Mouse (Mus musculus): Measurements from ENCODE around the gene Wnk1. TPM values are rescaled to one million over a fixed set of nuclear protein-coding genes. Genes with fewer than 3 reads are reported as not detected.

Gene Wnk1
- total and polyA plus RNA-seq, 3 experiments, result 31.6 to 735 (median 104) TPM

DNA sequence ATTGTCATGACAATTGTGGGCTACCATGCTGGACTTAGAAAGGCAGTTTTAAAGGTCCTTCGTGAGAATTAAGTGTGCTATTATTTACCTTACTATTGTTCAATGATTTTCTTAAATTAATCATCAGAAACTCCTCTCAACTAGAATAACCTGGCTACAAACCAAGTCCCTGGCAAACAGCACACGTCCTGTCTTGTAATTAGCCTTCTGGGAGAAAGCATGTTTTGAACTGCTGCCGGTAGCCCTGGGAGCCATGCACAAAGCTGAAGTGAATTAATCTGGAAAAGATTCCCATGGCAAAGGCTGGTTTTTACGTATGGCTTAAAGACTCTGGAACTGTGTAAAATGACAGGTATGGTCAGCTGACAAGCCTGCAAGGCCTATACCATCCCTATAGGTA lies 6.9 kb upstream of the Wnk1 start:
- Histone ChIP-seq H3K79me2 (ENCODE audit: control insufficient read depth, insufficient read depth, low read length, poor library complexity) (no peaks in the 10 kb centered on the region), H3K4me3 (ENCODE audit: control insufficient read depth in 1 of 2, insufficient read depth in 1 of 2, low read depth in 2 of 2, low read length in 2 of 2) (no peak overlapping the region), H3K27ac (ENCODE audit: control insufficient read depth, low read depth, low read length) (no peak overlapping the region), H3K9me3 (replicated peaks; ENCODE audit: insufficient read depth, low read length) (no peaks in the 10 kb centered on the region), H3K9ac (ENCODE audit: control insufficient read depth, low read depth, low read length, poor library complexity, severe bottlenecking) (no peak overlapping the region), H3K4me1 (ENCODE audit: control insufficient read depth in 1 of 2, insufficient read depth in 2 of 2, low read length in 2 of 2) (peaks cover 0 to 2% of the 10 kb centered on the region in 2 experiments; a peak in 2 of 4 replicates), H3K27me3 (ENCODE audit: control insufficient read depth in 1 of 2, insufficient read depth in 2 of 2, low read length in 2 of 2) (no peaks in the 10 kb centered on the region), H3K36me3 (ENCODE audit: control insufficient read depth in 1 of 2, insufficient read depth in 2 of 2, low read length in 2 of 2) (peaks cover 0 to 13% of the 10 kb centered on the region in 2 experiments; a peak in 2 of 4 replicates)
- no peak for DNase-seq (ENCODE audit: low read depth, low spot score)
- TF ChIP-seq CTCF (IDR thresholded peaks at IDR 0.05 in 2 of 3, conservative IDR thresholded peaks at IDR 0.05 in 1 of 3; ENCODE audit: control insufficient read depth in 1 of 3, insufficient read depth in 1 of 3, low read depth in 2 of 3, low read length in 3 of 3, poor library complexity in 1 of 3, severe bottlenecking in 1 of 3), result no peak
- TF ChIP-seq JUND (IDR thresholded peaks at IDR 0.05; ENCODE audit: low read depth, low read length), result no peak
- no peak for TF ChIP-seq BHLHE40 (IDR thresholded peaks at IDR 0.05; ENCODE audit: borderline replicate concordance, low read depth, low read length)
- no peak for TF ChIP-seq TBP (IDR thresholded peaks at IDR 0.05; ENCODE audit: low read depth, low read length)
- no peak for TF ChIP-seq UBTF (IDR thresholded peaks at IDR 0.05; ENCODE audit: borderline replicate concordance, insufficient read depth, low read depth, low read length)
- TF ChIP-seq MAFK (IDR thresholded peaks at IDR 0.05; ENCODE audit: borderline replicate concordance, low read depth, low read length), result no peak
- TF ChIP-seq CHD1 (IDR thresholded peaks at IDR 0.05; ENCODE audit: low read depth, low read length), result no peak
- TF ChIP-seq RAD21 (IDR thresholded peaks at IDR 0.05; ENCODE audit: low read depth, low read length), result no peak
- TF ChIP-seq ZC3H11A (IDR thresholded peaks at IDR 0.05; ENCODE audit: low read depth, low read length), result no peak
- TF ChIP-seq GATA1 (IDR thresholded peaks at IDR 0.05; ENCODE audit: low read depth, low read length), result no peak
- TF ChIP-seq KAT2A (conservative IDR thresholded peaks at IDR 0.05; ENCODE audit: low read depth, low read length), result no peak
- TF ChIP-seq SIN3A (IDR thresholded peaks at IDR 0.05; ENCODE audit: low read length), result no peak
- TF ChIP-seq MYC (IDR thresholded peaks at IDR 0.05; ENCODE audit: low read depth, low read length), result no peak
- TF ChIP-seq POLR2AphosphoS2 (IDR thresholded peaks at IDR 0.05; ENCODE audit: low read length), result no peak
- TF ChIP-seq MEF2A (IDR thresholded peaks at IDR 0.05; ENCODE audit: extremely low read depth, insufficient replicate concordance, low read depth, low read length, poor library complexity, severe bottlenecking), result no peak
- no peak for TF ChIP-seq TAL1 (IDR thresholded peaks at IDR 0.05; ENCODE audit: low read length)
- no peak for TF ChIP-seq NELFE (IDR thresholded peaks at IDR 0.05; ENCODE audit: low read depth, low read length)
- no peak for TF ChIP-seq EP300 (IDR thresholded peaks at IDR 0.05; ENCODE audit: low read depth in 1 of 2, low read length in 2 of 2)
- no peak for TF ChIP-seq CHD2 (IDR thresholded peaks at IDR 0.05; ENCODE audit: low read length)

DNA sequence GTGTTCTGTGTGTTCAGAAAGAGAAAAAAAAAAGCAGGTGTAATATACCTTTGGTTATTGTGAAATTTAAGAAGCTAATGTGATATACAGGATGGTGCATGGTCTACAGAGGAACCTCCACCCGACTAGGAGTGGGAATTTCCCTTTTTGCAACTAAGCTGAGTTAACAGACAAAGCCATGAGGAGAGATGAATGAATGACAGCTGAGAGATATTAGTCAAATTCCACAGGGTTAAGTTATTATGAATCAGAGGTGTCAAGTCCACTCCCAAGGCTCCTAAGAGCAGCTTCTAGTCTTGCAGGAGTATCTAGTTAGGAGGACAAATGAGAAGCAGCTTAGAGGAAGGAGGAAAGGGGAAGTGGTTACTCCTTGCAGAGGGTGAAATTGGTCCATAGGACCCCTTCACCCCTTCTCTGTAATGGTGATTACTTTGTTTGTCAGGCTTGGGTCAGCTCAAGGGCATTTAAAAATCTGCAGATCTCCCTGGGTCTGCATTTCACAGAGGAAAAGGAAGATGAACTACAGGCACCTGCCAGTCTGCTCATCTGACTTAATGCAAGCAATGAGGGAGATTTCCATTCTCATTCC lies 4.3 kb upstream of the Wnk1 start:
- Histone ChIP-seq H3K4me1 (ENCODE audit: control insufficient read depth in 1 of 2, insufficient read depth in 2 of 2, low read length in 2 of 2) (peaks cover 0 to 2% of the 10 kb centered on the region in 2 experiments; a peak in 2 of 4 replicates), H3K9ac (ENCODE audit: control insufficient read depth, low read depth, low read length, poor library complexity, severe bottlenecking) (no peak overlapping the region), H3K36me3 (ENCODE audit: control insufficient read depth in 1 of 2, insufficient read depth in 2 of 2, low read length in 2 of 2) (peaks cover 0 to 11% of the 10 kb centered on the region in 2 experiments; a peak in 2 of 4 replicates), H3K27me3 (ENCODE audit: control insufficient read depth in 1 of 2, insufficient read depth in 2 of 2, low read length in 2 of 2) (no peaks in the 10 kb centered on the region), H3K4me3 (ENCODE audit: control insufficient read depth in 1 of 2, insufficient read depth in 1 of 2, low read depth in 2 of 2, low read length in 2 of 2) (no peak overlapping the region), H3K79me2 (ENCODE audit: control insufficient read depth, insufficient read depth, low read length, poor library complexity) (peaks cover 6% of the 10 kb centered on the region), H3K9me3 (replicated peaks; ENCODE audit: insufficient read depth, low read length) (no peaks in the 10 kb centered on the region), H3K27ac (ENCODE audit: control insufficient read depth, low read depth, low read length) (no peak overlapping the region)
- DNase-seq (ENCODE audit: low read depth, low spot score), result peak; percentile 65
- no peak for TF ChIP-seq POLR2AphosphoS2 (IDR thresholded peaks at IDR 0.05; ENCODE audit: low read length)
- TF ChIP-seq ZMIZ1 (IDR thresholded peaks at IDR 0.05; ENCODE audit: low read depth, low read length), result peak; percentile 65; the same call in 1 of the 2 replicates
- peak in 1 of 2 experiments; percentile 53; a peak in 1 of 4 replicates for TF ChIP-seq EP300 (IDR thresholded peaks at IDR 0.05; ENCODE audit: low read depth in 1 of 2, low read length in 2 of 2)
